In the genomic region with DNA sequence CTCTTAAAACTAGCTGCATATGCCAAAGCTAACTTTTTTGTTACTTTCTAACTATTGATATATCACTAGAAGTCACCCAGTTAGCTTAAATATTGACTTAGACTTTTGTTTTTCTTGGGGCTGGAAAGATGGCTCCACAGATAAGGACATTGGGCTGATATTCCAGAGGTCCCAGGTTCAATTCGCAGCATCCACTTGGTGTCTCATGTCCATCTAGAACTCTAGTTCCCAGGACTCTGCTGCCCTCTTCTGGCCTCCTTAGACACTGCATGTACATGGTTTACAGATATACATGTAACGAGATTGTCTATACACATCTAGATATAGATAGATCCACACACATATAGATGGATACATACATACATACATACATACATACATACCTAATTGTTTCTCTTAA, we compare ENCODE assay signal across 10 mouse cellular contexts. TPM values are rescaled to one million over a fixed set of nuclear protein-coding genes. Genes with fewer than 3 reads are reported as not detected.
DNase-seq lines count a peak whose midpoint lies in the region; ATAC-seq and TF ChIP-seq lines count a peak whose summit lies in the region.
"Had no signal": no experiment of that assay in that cellular context is flagged by ENCODE, and none has a peak within 500 bp of the region (broad histone marks: within the 10 kb centered on the region; RNA-seq: fewer than 3 reads in every experiment).

No protein-coding gene starts in this region.

- DNase-seq in hindbrain, postnatal 0 days (ENCODE audit: low spot score): peak; percentile 47
- DNase-seq in A20 (ENCODE audit: low read depth, low spot score): peak; percentile 68
- DNase-seq in MN1 (ENCODE audit: low spot score): peak; percentile 48
- DNase-seq in cerebellum, postnatal 14 days: peak; percentile 52 to 68
- peak; percentile 53 to 83 for DNase-seq in kidney, postnatal 25 days
- DNase-seq in spleen, adult 12 weeks (ENCODE audit: low spot score): peak; percentile 25
- DNase-seq in Muller cell, postnatal 12 days (ENCODE audit: inconsistent ontology term): no peak

- no peaks in the 10 kb centered on the region for H3K36me3 ChIP-seq in hindbrain, postnatal 0 days (ENCODE audit: insufficient read depth, low read length)
- H3K36me3 ChIP-seq in hindbrain, embryonic 16.5 days (ENCODE audit: control insufficient read depth, insufficient read depth, low read length): no peaks in the 10 kb centered on the region

- no peak overlapping the region for H3K4me3 ChIP-seq in hindbrain, postnatal 0 days (ENCODE audit: low read length)
- no peak overlapping the region for H3K4me3 ChIP-seq in hindbrain, embryonic 16.5 days (ENCODE audit: low read length)
- H3K4me3 ChIP-seq: erythroblast, embryonic 14.5 days; limb, embryonic 15.5 days had no signal

- no peak for ATAC-seq in hindbrain, postnatal 0 days
- no peak for ATAC-seq in hindbrain, embryonic 16.5 days

- no peak overlapping the region for H3K27ac ChIP-seq in hindbrain, postnatal 0 days
- H3K27ac ChIP-seq in hindbrain, embryonic 16.5 days (ENCODE audit: low read depth, low read length): no peak overlapping the region
- H3K27ac ChIP-seq: limb, embryonic 15.5 days had no signal

- no peak overlapping the region for H3K9ac ChIP-seq in hindbrain, postnatal 0 days (replicated peaks; ENCODE audit: low read length)
- no peak overlapping the region for H3K9ac ChIP-seq in hindbrain, embryonic 16.5 days (ENCODE audit: low read depth, low read length)
- H3K9ac ChIP-seq: limb, embryonic 15.5 days had no signal

- peak; percentile 65 for TF ChIP-seq CTCF in hindbrain, postnatal 0 days (IDR thresholded peaks at IDR 0.05; ENCODE audit: low read depth)

- 77% methylated on average over 2 of the region's 2 CpGs for WGBS in hindbrain, postnatal 0 days
- WGBS in hindbrain, embryonic 16.5 days: 76% methylated on average over 2 of the region's 2 CpGs

- no peaks in the 10 kb centered on the region for H3K27me3 ChIP-seq in hindbrain, postnatal 0 days (ENCODE audit: insufficient read depth, low read length)
- no peaks in the 10 kb centered on the region for H3K27me3 ChIP-seq in hindbrain, embryonic 16.5 days (replicated peaks; ENCODE audit: control insufficient read depth, insufficient read depth, low read length)
- H3K27me3 ChIP-seq: limb, embryonic 15.5 days had no signal

- H3K4me2 ChIP-seq in hindbrain, postnatal 0 days (ENCODE audit: low read depth, low read length): no peak overlapping the region
- no peak overlapping the region for H3K4me2 ChIP-seq in hindbrain, embryonic 16.5 days (ENCODE audit: low read length)
- H3K4me2 ChIP-seq: limb, embryonic 15.5 days had no signal

- no peaks in the 10 kb centered on the region for H3K9me3 ChIP-seq in hindbrain, postnatal 0 days (ENCODE audit: low read length)
- no peaks in the 10 kb centered on the region; the same call in 1 of the 2 replicates for H3K9me3 ChIP-seq in hindbrain, embryonic 16.5 days (ENCODE audit: control insufficient read depth, low read length)
- H3K9me3 ChIP-seq: limb, embryonic 15.5 days had no signal

- no peaks in the 10 kb centered on the region for H3K4me1 ChIP-seq in hindbrain, postnatal 0 days (ENCODE audit: insufficient read depth, low read length)
- no peaks in the 10 kb centered on the region for H3K4me1 ChIP-seq in hindbrain, embryonic 16.5 days (ENCODE audit: control insufficient read depth, insufficient read depth, low read depth, low read length)

RNA-seq across cellular contexts. Expression of gene Trub1, which starts 4.4 kb away (rescaled TPM):
- total RNA-seq in hindbrain, postnatal 0 days (2014; rRNA removed): 12.7 TPM in 2 replicates
- polyA plus RNA-seq in hindbrain, postnatal 0 days (2015; fragmentation: Nextera tagmentation; extraction: Ambion mirVana): 13.8 and 14.0 TPM in 2 replicates
- 13.7 and 14.5 TPM in 2 replicates for polyA plus RNA-seq in hindbrain, embryonic 16.5 days (2015; fragmentation: Nextera tagmentation; extraction: Ambion mirVana)
